Mouse (Mus musculus): Measurements from ENCODE around the gene Palm.
A peak's percentile ranks its signal among the peaks of the same experiment; 100 is the strongest.

Palm gene

DNA sequence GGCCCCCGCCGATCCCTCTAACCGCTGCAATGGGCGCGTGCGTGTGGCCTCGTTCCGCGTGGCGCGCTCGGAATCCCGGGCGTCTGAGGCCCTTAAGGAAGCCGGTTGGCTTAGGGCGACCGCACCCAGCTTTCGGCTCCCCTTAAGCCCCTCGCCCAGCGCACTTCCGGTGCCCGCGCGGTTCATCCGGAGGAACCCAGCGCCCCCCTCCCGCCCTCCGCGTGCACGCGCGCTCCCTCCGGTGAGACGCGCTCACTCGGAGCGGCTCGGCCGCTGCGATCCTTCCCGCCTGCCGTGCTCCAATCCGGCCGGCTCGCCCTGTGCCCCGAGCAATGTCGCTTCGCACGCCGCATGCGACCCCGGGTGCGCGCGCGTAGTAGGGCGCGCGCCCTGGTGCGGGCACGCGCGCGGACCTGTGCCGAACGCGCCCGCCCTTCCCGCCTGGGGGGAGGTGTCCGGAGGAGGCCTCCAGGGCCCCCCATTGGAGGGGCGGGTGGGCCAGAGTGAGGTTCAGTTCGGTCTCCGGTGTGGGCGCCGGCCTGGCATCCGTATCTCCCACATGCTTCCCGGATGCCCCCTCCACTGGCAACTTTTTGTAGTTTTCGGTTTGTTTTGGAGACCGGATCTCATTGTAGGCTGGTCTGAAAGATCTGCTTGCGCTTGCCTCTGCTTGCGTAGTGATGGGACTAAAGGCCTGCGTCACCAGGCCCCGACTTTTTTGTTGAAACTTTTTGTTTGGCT, 61.6 kb downstream of the Palm start:
- DNase-seq (ENCODE audit: low read depth, low spot score), result peak; percentile 42

DNA sequence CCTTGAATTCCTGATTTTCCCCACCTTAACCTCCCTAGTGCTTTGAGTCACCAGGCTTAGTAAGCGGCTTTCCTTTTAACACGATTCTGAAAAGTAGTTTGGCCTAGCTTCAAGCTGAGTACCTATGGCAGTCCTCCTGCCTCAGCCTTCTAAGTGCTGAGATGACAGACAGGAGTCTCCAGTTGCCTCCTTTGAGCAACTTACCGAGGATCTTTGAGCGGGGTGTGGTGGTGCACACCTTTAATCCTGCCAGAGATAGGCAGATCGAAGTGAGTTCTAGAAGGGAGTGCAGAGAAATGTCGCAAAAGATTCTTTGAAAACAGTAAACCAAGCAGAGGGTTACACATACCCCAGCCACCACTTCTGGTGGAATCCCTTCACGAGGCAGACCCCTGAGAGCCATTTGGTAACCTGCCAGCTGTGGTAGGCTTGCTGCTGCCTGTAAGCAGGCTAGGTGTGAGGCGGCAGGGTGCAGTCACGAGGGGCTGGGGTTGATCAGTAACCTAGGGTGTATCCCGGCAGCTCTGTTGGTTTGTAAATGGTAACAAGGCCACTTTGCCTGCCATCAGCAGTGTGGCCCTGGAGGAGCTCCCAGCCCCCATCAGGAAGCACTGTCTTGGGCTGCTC, 62.3 kb downstream of the Palm start:
- DNase-seq (ENCODE audit: low read depth, low spot score), result peak; percentile 38

DNA sequence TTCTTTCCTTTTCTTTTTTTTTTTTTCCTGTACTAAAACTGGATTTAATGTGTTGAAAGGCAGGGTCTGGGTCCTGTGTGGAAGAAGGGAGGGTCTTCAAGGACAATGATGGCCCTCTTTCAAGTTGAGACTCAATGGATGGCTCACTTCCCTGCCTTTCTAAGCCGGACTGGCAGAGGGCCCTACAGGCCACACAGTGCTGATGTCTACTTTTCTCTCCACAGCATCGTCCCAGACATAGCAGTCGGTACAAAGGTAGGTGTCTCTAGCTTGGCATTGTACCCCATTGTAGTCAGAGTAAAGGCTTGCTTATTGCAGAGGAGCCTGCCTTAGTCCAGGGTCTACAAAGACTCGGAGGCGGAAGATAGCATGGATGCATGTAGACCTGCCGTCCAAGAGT, 62.9 kb downstream of the Palm start:
- DNase-seq (ENCODE audit: low read depth, low spot score), result no peak

DNA sequence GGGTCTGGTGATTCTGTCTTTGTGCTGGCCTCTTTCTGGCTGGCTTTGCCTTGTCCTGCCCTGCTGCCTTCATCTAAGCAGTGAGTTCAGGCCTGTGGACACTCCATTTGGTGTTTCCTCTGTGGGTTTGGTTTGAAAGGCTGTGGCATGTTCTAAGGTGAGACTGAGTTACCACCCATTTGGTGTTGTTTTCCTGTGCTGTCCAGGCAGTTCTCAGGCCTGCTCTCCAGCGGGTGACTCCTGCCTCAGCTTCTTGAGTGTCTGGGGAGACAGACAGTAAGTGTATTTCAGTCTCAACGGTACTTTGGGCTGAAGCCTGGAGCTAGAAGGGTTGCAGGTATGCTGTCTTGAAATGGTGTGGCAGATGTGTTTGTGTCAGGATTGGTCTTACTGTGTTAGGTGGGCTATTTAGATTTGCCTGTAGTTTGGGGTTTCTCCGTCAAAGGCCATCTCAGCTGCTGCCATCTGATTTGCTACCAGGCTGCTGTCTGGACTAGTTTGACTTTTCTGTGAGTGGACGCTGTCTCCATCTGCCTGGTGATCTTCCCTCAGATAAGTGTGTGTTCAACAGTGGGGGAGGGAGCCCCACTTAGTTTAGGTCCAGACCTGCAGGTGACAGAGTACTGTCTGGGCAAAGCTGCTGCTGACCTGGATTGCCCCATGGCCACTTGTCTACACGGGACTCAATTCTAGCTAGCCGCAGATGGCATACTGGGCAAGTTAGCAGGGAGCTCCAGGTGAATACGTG, 63.5 kb downstream of the Palm start:
- DNase-seq (ENCODE audit: low read depth, low spot score), result no peak

DNA sequence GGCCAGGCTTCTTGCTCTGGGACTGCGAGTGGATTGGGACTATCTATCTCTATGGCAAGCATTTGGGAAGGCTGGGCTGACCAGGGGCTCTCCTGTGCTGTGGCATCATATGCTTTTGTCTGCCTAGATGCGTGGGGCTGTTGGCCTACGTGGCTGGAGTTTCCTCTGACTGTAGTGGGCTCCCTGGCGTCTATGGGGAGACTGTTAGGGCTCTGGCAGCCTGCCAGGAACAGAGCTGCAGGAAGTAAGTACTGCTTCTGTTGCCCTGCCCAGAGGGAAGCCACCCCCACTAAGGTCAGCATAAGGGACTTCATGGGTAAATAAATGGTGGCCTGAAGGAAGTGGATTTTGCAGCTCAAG, 64.1 kb downstream of the Palm start:
- DNase-seq (ENCODE audit: low read depth, low spot score), result no peak

DNA sequence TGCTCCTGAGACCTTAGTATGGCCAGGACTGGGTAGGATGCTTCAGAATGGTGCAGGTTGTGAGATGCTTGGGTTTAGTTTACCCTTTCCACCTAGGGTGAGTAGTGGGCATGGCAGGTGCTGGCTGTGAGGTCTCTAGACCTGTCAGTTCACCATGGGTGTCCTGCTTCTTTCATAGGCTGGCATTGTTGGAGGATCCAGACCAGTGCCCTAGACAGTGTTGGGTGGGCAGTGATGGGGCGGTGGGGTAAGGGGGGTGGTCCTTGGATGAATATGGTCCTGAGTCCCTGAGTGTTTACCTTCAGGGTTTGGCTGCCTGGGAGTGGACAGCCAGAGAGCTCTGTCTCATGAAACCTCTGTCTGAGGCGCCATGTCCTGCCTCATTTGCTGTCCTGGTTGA, 64.5 kb downstream of the Palm start:
- DNase-seq (ENCODE audit: low read depth, low spot score), result no peak

DNA sequence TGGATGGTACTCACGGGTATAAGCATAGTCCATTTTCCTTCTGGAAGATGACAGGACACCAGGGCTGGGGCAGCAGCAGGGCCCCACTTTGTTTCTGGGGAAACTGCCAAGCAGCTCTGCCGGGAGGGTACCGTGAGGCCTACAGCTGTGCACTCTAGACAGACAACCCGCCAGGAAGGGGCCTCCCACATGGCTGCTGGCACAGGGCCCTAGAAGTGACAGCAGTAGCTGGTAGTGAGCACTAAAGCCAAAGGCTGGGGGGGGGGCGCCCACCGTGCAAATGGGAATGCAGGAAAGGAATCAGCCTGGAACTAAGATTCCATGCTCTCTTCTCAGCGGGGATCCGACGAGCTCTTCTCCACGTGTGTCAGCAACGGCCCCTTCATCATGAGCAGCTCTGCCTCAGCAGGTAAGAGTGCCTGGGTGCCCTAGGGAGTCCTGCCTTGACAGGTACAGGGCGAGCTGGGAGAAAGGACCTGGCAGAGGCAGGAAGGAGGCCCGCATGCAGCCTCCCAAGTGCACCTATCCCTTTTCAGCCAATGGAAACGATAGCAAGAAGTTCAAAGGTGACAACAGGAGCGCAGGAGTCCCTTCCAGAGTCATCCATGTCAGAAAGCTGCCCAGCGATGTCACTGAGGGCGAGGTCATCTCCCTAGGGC, 65.2 kb downstream of the Palm start:
- no peak for DNase-seq (ENCODE audit: low read depth, low spot score)

DNA sequence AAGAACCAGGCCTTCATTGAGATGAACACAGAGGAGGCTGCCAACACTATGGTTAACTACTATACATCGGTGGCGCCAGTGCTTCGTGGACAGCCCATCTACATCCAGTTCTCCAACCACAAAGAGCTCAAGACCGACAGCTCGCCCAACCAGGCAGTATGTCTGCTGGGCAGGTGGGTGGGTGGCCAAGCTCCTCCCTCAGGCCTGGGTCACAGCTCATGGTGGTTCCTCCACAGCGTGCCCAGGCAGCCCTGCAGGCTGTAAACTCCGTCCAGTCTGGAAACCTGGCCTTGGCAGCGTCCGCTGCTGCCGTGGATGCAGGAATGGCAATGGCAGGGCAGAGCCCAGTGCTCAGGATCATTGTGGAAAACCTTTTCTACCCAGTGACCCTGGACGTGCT, 65.7 kb downstream of the Palm start:
- DNase-seq (ENCODE audit: low read depth, low spot score), result no peak

DNA sequence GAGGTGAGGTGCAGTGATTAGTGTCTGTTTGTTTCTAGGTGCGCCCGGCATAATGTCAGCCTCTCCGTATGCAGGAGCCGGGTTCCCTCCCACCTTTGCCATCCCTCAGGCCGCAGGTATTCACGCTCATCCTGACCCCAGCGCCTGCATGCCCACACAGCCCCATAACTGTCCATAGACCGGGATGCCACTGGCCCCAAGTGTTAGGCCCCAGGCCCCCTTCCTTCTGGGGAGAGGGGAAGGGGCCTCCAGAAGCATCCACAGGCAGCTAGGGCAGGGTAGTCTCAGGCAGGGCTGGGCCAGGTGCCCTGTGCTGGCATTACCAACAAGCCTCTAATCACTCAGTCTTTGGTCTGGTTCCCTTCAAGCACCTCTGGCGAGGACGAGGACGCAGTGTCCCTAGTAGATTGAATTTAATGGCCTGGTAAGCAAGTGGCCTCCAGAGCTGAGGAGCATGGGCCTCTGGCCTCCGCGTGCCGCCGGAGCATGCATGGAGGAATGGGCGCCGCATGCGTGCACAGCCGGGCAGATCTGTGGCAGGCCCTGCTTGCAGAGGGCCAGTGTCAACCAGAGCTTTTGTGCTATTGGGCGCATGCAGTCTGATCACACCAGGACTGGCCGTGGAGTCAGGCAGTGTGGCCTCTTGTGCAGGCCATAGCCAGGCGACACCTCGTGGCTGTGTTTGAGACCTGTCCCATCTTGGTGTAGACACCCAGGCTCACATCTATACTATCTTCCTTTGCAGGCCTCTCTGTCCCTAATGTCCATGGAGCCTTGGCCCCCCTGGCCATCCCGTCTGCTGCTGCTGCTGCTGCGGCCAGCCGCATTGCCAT, 66.9 kb downstream of the Palm start:
- DNase-seq (ENCODE audit: low read depth, low spot score), result no peak

DNA sequence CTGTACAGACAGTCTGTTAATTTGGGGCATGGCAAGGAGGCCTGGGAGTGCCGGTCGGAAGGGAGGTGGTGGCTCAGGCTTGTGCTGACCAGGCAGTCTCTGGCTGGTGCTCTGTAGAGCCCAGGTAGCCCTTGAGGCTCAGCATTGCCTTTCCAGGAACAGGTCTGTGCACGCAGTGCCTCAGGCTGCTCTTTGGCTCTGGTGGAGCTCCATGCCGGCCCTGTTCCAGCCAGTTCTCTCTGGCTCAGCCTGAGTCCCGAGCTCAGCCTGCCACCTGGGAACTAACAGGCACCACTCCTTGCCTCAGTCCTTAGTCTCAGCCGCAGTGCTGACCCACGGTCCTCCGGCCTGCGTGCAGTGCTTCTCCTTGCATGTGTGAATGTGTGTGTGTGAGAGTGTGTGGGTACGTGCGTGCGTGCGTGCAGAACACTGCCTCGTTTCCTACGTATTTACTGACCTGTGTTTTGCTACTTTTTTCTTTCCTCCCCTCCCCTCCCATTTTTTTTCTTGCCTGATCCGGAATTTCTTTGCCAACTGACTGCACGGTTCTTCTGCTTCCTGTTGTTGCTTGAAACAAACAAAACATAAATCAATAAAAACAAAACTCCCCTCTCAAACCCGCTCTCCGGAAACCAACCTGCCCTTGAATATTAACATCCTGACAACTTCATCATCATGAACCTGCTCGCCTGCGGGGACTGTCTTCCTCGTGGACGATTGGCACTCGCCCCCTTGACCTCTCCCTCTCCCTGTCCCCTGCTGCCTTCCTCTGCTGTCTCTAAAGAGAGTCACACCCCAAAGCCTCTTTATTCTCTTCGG, 68.1 kb downstream of the Palm start:
- no peak for DNase-seq (ENCODE audit: low read depth, low spot score)

DNA sequence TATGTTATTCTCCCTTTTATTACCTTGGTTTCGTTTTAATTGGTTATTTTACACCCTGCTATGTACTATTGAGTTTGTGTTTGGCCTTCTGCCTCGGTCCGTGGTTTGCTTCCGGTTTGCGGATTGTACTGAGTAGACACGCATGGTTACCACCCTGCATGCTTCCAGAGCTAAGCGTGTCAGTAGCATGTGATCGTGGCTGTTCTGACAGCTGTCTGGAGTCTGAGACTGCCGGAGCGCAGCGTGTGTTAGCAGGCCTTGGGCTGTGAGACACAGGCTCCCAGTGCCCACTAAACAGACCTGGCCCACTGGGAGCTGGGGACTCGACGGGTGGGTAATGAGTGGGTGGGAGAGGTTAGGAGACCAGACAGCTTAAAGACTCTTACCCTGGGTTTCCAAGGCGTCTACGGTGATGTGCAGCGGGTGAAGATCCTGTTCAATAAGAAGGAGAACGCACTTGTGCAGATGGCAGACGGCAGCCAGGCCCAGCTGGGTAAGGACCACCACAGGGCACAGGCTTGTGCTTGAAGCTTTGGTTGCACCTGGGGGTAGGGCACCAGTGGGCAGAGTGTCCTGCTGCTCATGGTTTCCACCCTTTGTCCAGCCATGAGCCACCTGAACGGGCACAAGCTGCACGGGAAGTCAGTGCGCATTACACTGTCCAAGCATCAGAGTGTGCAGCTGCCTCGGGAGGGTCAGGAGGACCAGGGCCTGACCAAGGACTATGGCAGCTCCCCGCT, 68.8 kb downstream of the Palm start:
- no peak for DNase-seq (ENCODE audit: low read depth, low spot score)

DNA sequence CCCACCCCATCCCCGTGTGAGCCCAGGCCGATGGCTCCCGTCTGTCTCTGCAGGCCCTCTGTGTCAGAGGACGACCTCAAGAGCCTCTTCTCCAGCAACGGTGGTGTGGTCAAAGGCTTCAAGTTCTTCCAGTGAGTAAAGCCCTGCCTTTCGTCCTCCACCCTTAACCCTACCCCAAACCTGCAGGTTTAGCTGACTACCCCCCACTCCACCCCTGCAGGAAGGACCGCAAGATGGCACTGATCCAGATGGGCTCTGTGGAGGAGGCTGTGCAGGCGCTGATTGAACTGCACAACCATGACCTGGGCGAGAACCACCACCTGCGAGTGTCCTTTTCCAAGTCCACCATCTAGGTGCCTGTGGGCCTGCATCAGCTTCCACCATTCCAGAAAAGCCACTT, 69.6 kb downstream of the Palm start:
- no peak for DNase-seq (ENCODE audit: low read depth, low spot score)

DNA sequence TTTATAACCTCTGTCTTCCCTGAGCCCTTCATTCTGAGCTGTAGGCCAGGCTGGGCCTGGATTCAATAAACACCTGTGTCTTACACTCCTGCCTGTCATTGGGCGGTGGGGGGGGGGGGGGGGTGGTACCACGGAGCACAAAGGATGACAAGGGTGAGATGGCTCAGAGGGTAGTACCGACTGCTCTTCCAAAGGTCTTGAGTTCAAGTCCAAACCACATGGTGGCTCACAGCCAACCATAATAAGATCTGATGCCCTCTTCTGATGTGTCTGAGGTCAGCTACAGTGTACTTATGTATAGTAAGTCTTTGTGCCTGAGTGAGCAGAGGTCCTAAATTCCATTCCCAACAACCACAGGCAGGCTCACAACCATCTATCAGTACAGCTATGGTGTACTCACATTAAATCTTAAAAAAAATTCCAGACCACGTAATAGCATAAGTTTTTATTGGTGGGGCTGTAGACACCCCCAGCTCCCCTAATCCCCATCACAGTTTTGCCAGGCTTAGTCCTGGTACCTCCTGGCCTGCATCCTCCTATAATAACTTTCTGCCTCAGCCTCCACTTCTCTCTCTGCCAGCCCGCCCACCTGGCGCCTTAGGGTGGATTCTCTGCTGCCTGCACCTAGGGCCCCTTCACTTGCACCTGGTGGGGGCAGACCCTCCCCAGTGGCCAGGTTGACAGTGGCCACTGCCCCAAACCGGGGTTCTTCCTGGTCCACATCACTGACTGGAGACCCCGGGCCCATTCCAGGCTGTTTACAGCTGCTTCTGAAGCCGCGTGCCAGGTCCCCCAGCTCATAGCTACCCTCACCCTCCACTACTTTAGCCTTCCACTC, 71.2 kb downstream of the Palm start:
- DNase-seq (ENCODE audit: low read depth, low spot score), result no peak

DNA sequence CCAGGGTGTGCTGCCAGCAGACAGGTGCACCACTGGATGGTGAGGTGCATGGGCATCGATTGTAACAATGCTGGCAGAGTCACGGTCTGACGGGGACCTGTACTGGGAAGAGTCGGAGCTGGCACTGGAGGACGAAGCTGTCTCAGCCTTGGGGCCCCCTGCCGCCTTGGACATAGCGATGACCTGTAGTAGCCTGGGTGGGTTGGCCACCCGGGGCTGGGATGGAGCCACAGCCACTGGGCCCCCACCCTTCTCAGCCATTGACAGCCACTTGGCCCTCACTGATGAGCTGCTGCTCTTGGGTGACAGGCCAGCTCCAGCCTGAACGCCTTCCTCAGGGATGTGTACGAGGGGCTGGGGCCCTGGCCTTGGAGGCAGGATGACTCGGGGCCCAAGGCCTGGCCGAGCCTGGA, 71.8 kb downstream of the Palm start:
- no peak for DNase-seq (ENCODE audit: low read depth, low spot score)

DNA sequence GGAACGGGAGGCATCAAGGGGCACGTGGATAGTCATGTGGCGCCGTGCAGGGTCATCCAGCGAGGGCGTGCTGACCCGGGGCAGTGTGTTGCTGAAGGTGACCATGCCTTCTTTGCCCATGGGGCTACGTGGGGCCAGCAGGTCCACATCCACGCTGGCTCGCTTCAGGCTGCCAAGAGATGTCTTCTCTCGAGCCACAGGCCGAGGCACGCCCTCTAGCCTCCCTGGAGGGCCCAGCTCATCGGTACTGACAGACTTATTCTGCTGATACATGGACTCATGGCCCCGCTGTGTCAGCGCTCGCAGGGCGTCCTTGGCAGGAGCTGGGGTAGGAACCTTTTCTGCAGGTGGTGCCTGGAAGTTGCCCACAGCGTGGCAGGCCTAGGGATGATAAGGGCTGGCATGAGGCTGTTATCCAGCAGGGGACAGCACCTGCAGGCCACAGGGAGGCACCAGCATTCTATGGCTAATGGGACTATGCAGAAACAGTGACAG, 72.5 kb downstream of the Palm start:
- DNase-seq (ENCODE audit: low read depth, low spot score), result no peak

DNA sequence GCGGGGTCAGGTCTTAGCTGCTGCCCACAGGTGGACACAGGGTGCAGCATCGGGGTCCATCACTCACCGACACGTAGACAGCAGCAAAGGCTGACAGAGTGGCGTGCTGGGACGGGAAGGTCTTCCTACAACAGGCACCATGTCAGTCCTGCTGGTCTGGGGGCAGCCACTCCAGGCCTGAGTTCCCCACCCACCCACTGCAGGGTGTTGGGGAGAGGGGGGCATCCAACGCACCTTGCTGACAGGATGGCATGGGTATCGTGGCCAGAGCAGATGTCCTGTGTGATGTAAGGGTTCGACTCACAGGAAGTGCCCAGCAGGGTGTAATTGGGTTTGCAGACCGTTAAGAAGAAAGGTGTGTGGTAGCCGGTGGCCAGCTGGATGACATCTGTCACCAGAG, 73.2 kb downstream of the Palm start:
- no peak for DNase-seq (ENCODE audit: low read depth, low spot score)
